Mouse (Mus musculus): ENCODE measurements around the gene Nkd1. TPM values are rescaled to one million over a fixed set of nuclear protein-coding genes. Genes with fewer than 3 reads are reported as not detected.

The Nkd1 gene
- polyA plus RNA-seq, 1 experiment from 2014 or later: 90.6 TPM

- H3K9ac ChIP-seq (replicated peaks): no peak overlapping the region
- H3K36me3 ChIP-seq: no peaks in the 10 kb centered on the region
- H3K27ac ChIP-seq (replicated peaks): no peak overlapping the region
- H3K27me3 ChIP-seq: peaks cover 3% of the 10 kb centered on the region; the same call in 1 of the 2 replicates
- H3K4me2 ChIP-seq (replicated peaks): no peak overlapping the region
- 93% methylated on average over 3 of the region's 3 CpGs for WGBS
- no peak for ATAC-seq (ENCODE audit: low FRiP score, low read depth)
- no peak overlapping the region for H3K4me3 ChIP-seq
- H3K4me1 ChIP-seq: peaks cover 49% of the 10 kb centered on the region
- no peaks in the 10 kb centered on the region for H3K9me3 ChIP-seq
Measured at GRCm38 (mm10) chr8:88568211-88568610, 47.1 kb downstream of the Nkd1 start.

- H3K4me2 ChIP-seq (replicated peaks): no peak overlapping the region
- peaks cover 49% of the 10 kb centered on the region for H3K4me1 ChIP-seq
- no peak overlapping the region for H3K27ac ChIP-seq (replicated peaks)
- 80% methylated on average over 7 of the region's 7 CpGs for WGBS
- no peak overlapping the region for H3K4me3 ChIP-seq
- H3K9me3 ChIP-seq: no peaks in the 10 kb centered on the region
- H3K9ac ChIP-seq (replicated peaks): no peak overlapping the region
- H3K27me3 ChIP-seq: peaks cover 3% of the 10 kb centered on the region; the same call in 1 of the 2 replicates
- H3K36me3 ChIP-seq: 0 out of 2 replicates have a peak, but pooled peaks cover 3% of the 10 kb centered on the region
- no peak for ATAC-seq (ENCODE audit: low FRiP score, low read depth)
Measured at GRCm38 (mm10) chr8:88569366-88569765, 48.2 kb downstream of the Nkd1 start.

- no peak overlapping the region for H3K4me2 ChIP-seq (replicated peaks)
- peaks cover 58% of the 10 kb centered on the region for H3K4me1 ChIP-seq
- H3K27me3 ChIP-seq: peaks cover 3% of the 10 kb centered on the region; the same call in 1 of the 2 replicates
- no peak for ATAC-seq (ENCODE audit: low FRiP score, low read depth)
- H3K27ac ChIP-seq (replicated peaks): peak overlapping the region; percentile 35; the same call in 1 of the 2 replicates
- H3K4me3 ChIP-seq: no peak overlapping the region
- 40% methylated on average over 10 of the region's 10 CpGs for WGBS
- H3K9me3 ChIP-seq: no peaks in the 10 kb centered on the region
- no peak overlapping the region for H3K9ac ChIP-seq (replicated peaks)
- H3K36me3 ChIP-seq: 0 out of 2 replicates have a peak, but pooled peaks cover 10% of the 10 kb centered on the region
Measured at GRCm38 (mm10) chr8:88570293-88570998, 49.3 kb downstream of the Nkd1 start.

GRCm38 (mm10) chr8:88571434-88572184 is 50.5 kb downstream of the Nkd1 start:
- no peaks in the 10 kb centered on the region for H3K9me3 ChIP-seq
- H3K36me3 ChIP-seq: 0 out of 2 replicates have a peak, but pooled peaks cover 15% of the 10 kb centered on the region
- no peak for ATAC-seq (ENCODE audit: low FRiP score, low read depth)
- H3K4me2 ChIP-seq (replicated peaks): no peak overlapping the region
- no peaks in the 10 kb centered on the region for H3K27me3 ChIP-seq
- no peak overlapping the region for H3K27ac ChIP-seq (replicated peaks)
- H3K9ac ChIP-seq (replicated peaks): no peak overlapping the region
- 89% methylated on average over 14 of the region's 14 CpGs for WGBS
- no peak overlapping the region for H3K4me3 ChIP-seq
- peaks cover 55% of the 10 kb centered on the region for H3K4me1 ChIP-seq

GRCm38 (mm10) chr8:88572185-88572909 is 51.2 kb downstream of the Nkd1 start:
- Histone ChIP-seq H3K4me3 (no peak overlapping the region), H3K9ac (replicated peaks) (no peak overlapping the region), H3K27ac (replicated peaks) (no peak overlapping the region), H3K4me2 (replicated peaks) (no peak overlapping the region), H3K9me3 (no peaks in the 10 kb centered on the region), H3K36me3 (0 out of 2 replicates have a peak, but pooled peaks cover 15% of the 10 kb centered on the region), H3K4me1 (peaks cover 54% of the 10 kb centered on the region), H3K27me3 (no peaks in the 10 kb centered on the region)
- WGBS: 83% methylated on average over 12 of the region's 12 CpGs
- ATAC-seq (ENCODE audit: low FRiP score, low read depth): no peak

GRCm38 (mm10) chr8:88572941-88573645 is 51.9 kb downstream of the Nkd1 start:
- Histone ChIP-seq H3K4me3 (no peak overlapping the region), H3K9me3 (no peaks in the 10 kb centered on the region), H3K36me3 (0 out of 2 replicates have a peak, but pooled peaks cover 15% of the 10 kb centered on the region), H3K27me3 (no peaks in the 10 kb centered on the region), H3K9ac (replicated peaks) (no peak overlapping the region), H3K4me1 (peaks cover 51% of the 10 kb centered on the region), H3K27ac (replicated peaks) (no peak overlapping the region), H3K4me2 (replicated peaks) (no peak overlapping the region)
- WGBS: 90% methylated on average over 14 of the region's 14 CpGs
- ATAC-seq (ENCODE audit: low FRiP score, low read depth): no peak

- H3K4me1 ChIP-seq: peaks cover 53% of the 10 kb centered on the region
- H3K4me3 ChIP-seq: no peak overlapping the region
- H3K9ac ChIP-seq (replicated peaks): no peak overlapping the region
- no peaks in the 10 kb centered on the region for H3K27me3 ChIP-seq
- WGBS: 37% methylated on average over 5 of the region's 5 CpGs
- 0 out of 2 replicates have a peak, but pooled peaks cover 15% of the 10 kb centered on the region for H3K36me3 ChIP-seq
- no peak for ATAC-seq (ENCODE audit: low FRiP score, low read depth)
- H3K4me2 ChIP-seq (replicated peaks): no peak overlapping the region
- no peaks in the 10 kb centered on the region for H3K9me3 ChIP-seq
- H3K27ac ChIP-seq (replicated peaks): no peak overlapping the region
Measured at GRCm38 (mm10) chr8:88574975-88575374, 53.8 kb downstream of the Nkd1 start.

- Histone ChIP-seq H3K4me3 (no peak overlapping the region), H3K9me3 (no peaks in the 10 kb centered on the region), H3K27me3 (no peaks in the 10 kb centered on the region), H3K27ac (replicated peaks) (no peak overlapping the region), H3K4me2 (replicated peaks) (no peak overlapping the region), H3K4me1 (peaks cover 43% of the 10 kb centered on the region), H3K9ac (replicated peaks) (no peak overlapping the region), H3K36me3 (peaks cover 18% of the 10 kb centered on the region; the same call in 1 of the 2 replicates)
- WGBS: 85% methylated on average over 10 of the region's 10 CpGs
- ATAC-seq (ENCODE audit: low FRiP score, low read depth): no peak
Measured at GRCm38 (mm10) chr8:88576351-88577142, 55.4 kb downstream of the Nkd1 start.

GRCm38 (mm10) chr8:88577666-88578065 is 56.5 kb downstream of the Nkd1 start:
- H3K4me1 ChIP-seq: peaks cover 38% of the 10 kb centered on the region
- no peak overlapping the region for H3K9ac ChIP-seq (replicated peaks)
- no peak overlapping the region for H3K4me2 ChIP-seq (replicated peaks)
- H3K27me3 ChIP-seq: no peaks in the 10 kb centered on the region
- peaks cover 21% of the 10 kb centered on the region for H3K36me3 ChIP-seq
- no peaks in the 10 kb centered on the region for H3K9me3 ChIP-seq
- WGBS: 81% methylated on average over 5 of the region's 5 CpGs
- H3K4me3 ChIP-seq: no peak overlapping the region
- ATAC-seq (ENCODE audit: low FRiP score, low read depth): no peak
- H3K27ac ChIP-seq (replicated peaks): no peak overlapping the region

- Histone ChIP-seq H3K4me1 (peaks cover 35% of the 10 kb centered on the region), H3K9me3 (no peaks in the 10 kb centered on the region), H3K27ac (replicated peaks) (no peak overlapping the region), H3K36me3 (peaks cover 25% of the 10 kb centered on the region), H3K9ac (replicated peaks) (no peak overlapping the region), H3K27me3 (no peaks in the 10 kb centered on the region), H3K4me2 (replicated peaks) (no peak overlapping the region), H3K4me3 (no peak overlapping the region)
- 65% methylated on average over 14 of the region's 14 CpGs for WGBS
- ATAC-seq (ENCODE audit: low FRiP score, low read depth): no peak
Measured at GRCm38 (mm10) chr8:88578413-88579175, 57.4 kb downstream of the Nkd1 start.
